Mouse (Mus musculus) heart, adult 2 months (tissue): Measurements from ENCODE around the gene 1700030J22Rik. TPM values are rescaled to one million over a fixed set of nuclear protein-coding genes. Genes with fewer than 3 reads are reported as not detected.

ENCODE experiments used
- DNase-seq, 2 experiments: peaks; one replicate each; pipeline ENCODE4 v3.0.0; 2021
- H3K27ac ChIP-seq: fragments of 200-600 bp; 2 replicates; pipeline ENCODE4 v1.8.1; 2022
- H3K27me3 ChIP-seq: fragments of 200-500 bp; 2 replicates; pipeline ENCODE4 v1.6.1; 2012; ENCODE audit warnings: mild to moderate bottlenecking, low read length, inconsistent platforms, mixed read lengths; ENCODE audit not compliant: control insufficient read depth, insufficient read depth
- H3K36me3 ChIP-seq: fragments of 200-500 bp; 2 replicates; pipeline ENCODE4 v1.6.1; 2012; ENCODE audit warnings: low read length, inconsistent platforms; ENCODE audit not compliant: control insufficient read depth, insufficient read depth
- H3K4me1 ChIP-seq: fragments of 200-500 bp; 2 replicates; pipeline ENCODE4 v1.6.1; 2011; ENCODE audit warnings: low read length; ENCODE audit not compliant: control insufficient read depth, insufficient read depth
- H3K4me3 ChIP-seq: fragments of 200-600 bp; 2 replicates; pipeline ENCODE4 v1.8.1; 2022
- H3K79me2 ChIP-seq: fragments of 200-500 bp; replicated peaks from 2 replicates; pipeline ENCODE4 v1.6.1; 2012; ENCODE audit warnings: mild to moderate bottlenecking, inconsistent platforms, low read length, moderate library complexity, mixed read lengths; ENCODE audit not compliant: control insufficient read depth, insufficient read depth
- H3K9ac ChIP-seq: fragments of 200-500 bp; 2 replicates; pipeline ENCODE4 v1.6.1; 2012; ENCODE audit warnings: low read depth, mild to moderate bottlenecking, control low read depth, inconsistent platforms, low read length, mixed read lengths
- CTCF ChIP-seq: fragments of 200-600 bp; IDR thresholded peaks from 2 replicates; pipeline ENCODE4 v1.8.1; 2022; ENCODE audit warnings: antibody characterized with exemption, mild to moderate bottlenecking, moderate library complexity
- EP300 ChIP-seq: fragments of 200-500 bp; IDR thresholded peaks from 2 replicates; pipeline ENCODE4 v1.6.1; 2011; ENCODE audit warnings: low read depth, low read length, control low read depth; ENCODE audit not compliant: insufficient read depth
- POLR2A ChIP-seq: fragments of 200-500 bp; IDR thresholded peaks from 2 replicates; pipeline ENCODE4 v1.6.1; 2011; ENCODE audit warnings: mild to moderate bottlenecking, low read depth, low read length, control low read depth; ENCODE audit not compliant: insufficient read depth
- WGBS: fragments of 180-500 bp; shearing (Covaris S2); methylation state at CpG from one replicate; pipeline ENCODE4 v1.1.7; 2018; 5-methylcytosine and 5-hydroxymethylcytosine counted together
- intact Hi-C: fragments of 180-260 bp; cut with DNase I; formaldehyde crosslinking; loops from one replicate; pipeline ENCODE4 v1.15.1; 2025
- polyA plus RNA-seq: library from polyadenylated mRNA; depleted of rRNA; stranded (reverse); fragments of >200 nt; gene quantifications from 2 replicates; pipeline ENCODE4 v1.2.3, GENCODE M21; 2012
- total RNA-seq, 2 experiments: library from RNA; stranded (reverse); gene quantifications; 2 replicates each; pipeline ENCODE4 v1.2.3; 2021

1700030J22Rik gene
- total and polyA plus RNA-seq, 3 experiments, result 0.41 to 0.68 (median 0.44) TPM

- under 1% methylated on average over 62 of the region's 62 CpGs for WGBS
- peak overlapping the region; percentile 75 for H3K27ac ChIP-seq
- peak overlapping the region; percentile 85 for H3K4me3 ChIP-seq
- no peaks in the 10 kb centered on the region for H3K36me3 ChIP-seq
- intact Hi-C loops, result loop anchor here (1.0 to 5.0 kb wide), 3 partner anchors 22 to 534 kb away; partner anchors contain the start of genes Cenpn and Cmc2
- no peaks in the 10 kb centered on the region for H3K27me3 ChIP-seq
- peak overlapping the region; percentile 95 for H3K9ac ChIP-seq
- peak in 1 of 2 experiments; percentile 47 for DNase-seq
- TF ChIP-seq POLR2A (no peak), EP300 (no peak), CTCF (no peak)
- H3K4me1 ChIP-seq, result peaks cover 8% of the 10 kb centered on the region
- peaks cover 4% of the 10 kb centered on the region for H3K79me2 ChIP-seq
These were observed 35.0 kb downstream of the 1700030J22Rik start for GRCm38 (mm10) chr8:116943555-116944384.

- peak; percentile 90 to 91 for DNase-seq
- H3K79me2 ChIP-seq, result peaks cover 4% of the 10 kb centered on the region
- no peaks in the 10 kb centered on the region for H3K27me3 ChIP-seq
- H3K9ac ChIP-seq, result peak within 1 kb of the TSS; percentile 95
- H3K36me3 ChIP-seq, result no peaks in the 10 kb centered on the region
- no peak for TF ChIP-seq EP300
- peak; percentile 86 for TF ChIP-seq CTCF
- TF ChIP-seq POLR2A, result 0 out of 2 replicates have a peak, but pooled peaks have one; percentile 13
- intact Hi-C loops, result loop anchor here (1.0 to 5.0 kb wide), 3 partner anchors 22 to 534 kb away; partner anchors contain the start of genes Cenpn and Cmc2
- WGBS, result under 1% methylated on average over 46 of the region's 46 CpGs
- peak within 1 kb of the TSS; percentile 85 for H3K4me3 ChIP-seq
- peak within 1 kb of the TSS; percentile 75 for H3K27ac ChIP-seq
- peaks cover 8% of the 10 kb centered on the region for H3K4me1 ChIP-seq
These were observed 35.6 kb downstream of the 1700030J22Rik start, which contains the start of gene Atmin for GRCm38 (mm10) chr8:116943161-116943554. Gene Atmin (plus strand): TSS chr8:116943393.

- Histone ChIP-seq H3K36me3 (no peaks in the 10 kb centered on the region), H3K27me3 (no peaks in the 10 kb centered on the region), H3K4me1 (peaks cover 7% of the 10 kb centered on the region), H3K27ac (no peak overlapping the region), H3K79me2 (peaks cover 3% of the 10 kb centered on the region), H3K4me3 (no peak overlapping the region), H3K9ac (no peak overlapping the region)
- WGBS, result 65% methylated on average over 12 of the region's 12 CpGs
- DNase-seq, result no peak
- intact Hi-C loops, result loop anchor here (1.0 to 5.0 kb wide), 3 partner anchors 21 to 535 kb away; partner anchors contain the start of genes Cenpn and Cmc2
- TF ChIP-seq CTCF (no peak), EP300 (no peak), POLR2A (no peak)
These were observed 36.3 kb downstream of the 1700030J22Rik start for GRCm38 (mm10) chr8:116942284-116943058.

- H3K9ac ChIP-seq, result no peak overlapping the region
- DNase-seq, result no peak
- no peak for TF ChIP-seq POLR2A
- no peak for TF ChIP-seq EP300
- no peak for TF ChIP-seq CTCF
- H3K4me3 ChIP-seq, result no peak overlapping the region
- H3K27me3 ChIP-seq, result no peaks in the 10 kb centered on the region
- intact Hi-C loops, result no loop called here
- H3K4me1 ChIP-seq, result no peaks in the 10 kb centered on the region
- no peak overlapping the region for H3K27ac ChIP-seq
- WGBS, result 89% methylated on average over 6 of the region's 6 CpGs
- no peaks in the 10 kb centered on the region for H3K36me3 ChIP-seq
- no peaks in the 10 kb centered on the region for H3K79me2 ChIP-seq
These were observed 43.3 kb downstream of the 1700030J22Rik start for GRCm38 (mm10) chr8:116935506-116935905.

- H3K4me3 ChIP-seq, result no peak overlapping the region
- no peaks in the 10 kb centered on the region for H3K79me2 ChIP-seq
- no peaks in the 10 kb centered on the region for H3K36me3 ChIP-seq
- no peaks in the 10 kb centered on the region for H3K27me3 ChIP-seq
- H3K4me1 ChIP-seq, result no peaks in the 10 kb centered on the region
- WGBS, result 93% methylated on average over 4 of the region's 4 CpGs
- no peak overlapping the region for H3K27ac ChIP-seq
- no peak overlapping the region for H3K9ac ChIP-seq
- DNase-seq, result no peak
- intact Hi-C loops, result no loop called here
- no peak for TF ChIP-seq POLR2A
- TF ChIP-seq EP300, result no peak
- TF ChIP-seq CTCF, result no peak
These were observed 43.8 kb downstream of the 1700030J22Rik start for GRCm38 (mm10) chr8:116934976-116935375.

GRCm38 (mm10) chr8:116928588-116928987 lies 50.2 kb downstream of the 1700030J22Rik start:
- H3K27me3 ChIP-seq, result no peaks in the 10 kb centered on the region
- no peak overlapping the region for H3K9ac ChIP-seq
- H3K4me1 ChIP-seq, result no peaks in the 10 kb centered on the region
- no peaks in the 10 kb centered on the region for H3K79me2 ChIP-seq
- TF ChIP-seq CTCF (no peak), POLR2A (no peak), EP300 (no peak)
- H3K27ac ChIP-seq, result no peak overlapping the region
- H3K36me3 ChIP-seq, result no peaks in the 10 kb centered on the region
- DNase-seq, result no peak
- 91% methylated on average over 5 of the region's 5 CpGs for WGBS
- intact Hi-C loops, result loop anchor here (5.0 kb wide), 1 partner anchor 61 kb away; no protein-coding TSS in a partner anchor
- H3K4me3 ChIP-seq, result no peak overlapping the region
